Comparison of ENCODE assay signal across 8 mouse cellular contexts in genomic region chr2:164404082-164404990, GRCm38 (mm10). TPM values are rescaled to one million over a fixed set of nuclear protein-coding genes. Genes with fewer than 3 reads are reported as not detected.
A peak's percentile ranks its signal among the peaks of the same experiment; 100 is the strongest.
DNase-seq lines count a peak whose midpoint lies in the region; ATAC-seq and TF ChIP-seq lines count a peak whose summit lies in the region.

No protein-coding gene starts in this region.

- H3K27ac ChIP-seq in heart, embryonic 11.5 days (ENCODE audit: low read depth, low read length): no peak overlapping the region
- peak overlapping the region; percentile 55 for H3K27ac ChIP-seq in lung, embryonic 14.5 days (ENCODE audit: low read depth)
- H3K27ac ChIP-seq in stomach, embryonic 16.5 days (ENCODE audit: low read length): no peak overlapping the region

- H3K9me3 ChIP-seq in heart, embryonic 11.5 days (replicated peaks; ENCODE audit: control insufficient read depth, low read length): no peaks in the 10 kb centered on the region
- no peaks in the 10 kb centered on the region for H3K9me3 ChIP-seq in lung, embryonic 14.5 days (ENCODE audit: low read depth, low read length)
- no peaks in the 10 kb centered on the region for H3K9me3 ChIP-seq in stomach, embryonic 16.5 days (replicated peaks; ENCODE audit: control insufficient read depth, low read length)

- no peak for ATAC-seq in heart, embryonic 11.5 days (replicated peaks; ENCODE audit: insufficient number of reproducible peaks, low FRiP score, low TSS enrichment)
- peak; percentile 65 for ATAC-seq in lung, embryonic 14.5 days (ENCODE audit: insufficient read depth)
- no peak for ATAC-seq in stomach, embryonic 16.5 days (ENCODE audit: insufficient read depth, low FRiP score)
- ATAC-seq in cerebellum, adult (ENCODE audit: insufficient number of reproducible peaks, low FRiP score, low TSS enrichment): no peak

- peak; percentile 52 for DNase-seq in gastrocnemius, adult 18-20 months (ENCODE audit: low spot score)
- no peak for DNase-seq in gastrocnemius, adult 8-10 months (ENCODE audit: low spot score in 2 of 2)
- DNase-seq in kidney, adult 9 months: peak; percentile 45
- peak; percentile 84 for DNase-seq in lung, embryonic 14.5 days
- DNase-seq in T-cell, adult 2 months (ENCODE audit: low spot score): no peak

- H3K27me3 ChIP-seq in heart, embryonic 11.5 days (ENCODE audit: control insufficient read depth, insufficient read depth, low read length): peaks cover 99% of the 10 kb centered on the region
- peaks cover 82% of the 10 kb centered on the region for H3K27me3 ChIP-seq in lung, embryonic 14.5 days (ENCODE audit: insufficient read depth, low read length)
- H3K27me3 ChIP-seq in stomach, embryonic 16.5 days (ENCODE audit: control insufficient read depth, insufficient read depth, low read length): peaks cover 72% of the 10 kb centered on the region

- peak overlapping the region; percentile 69 for H3K4me2 ChIP-seq in heart, embryonic 11.5 days
- peak overlapping the region; percentile 78 for H3K4me2 ChIP-seq in lung, embryonic 14.5 days
- H3K4me2 ChIP-seq in stomach, embryonic 16.5 days (ENCODE audit: low read depth, low read length): peak overlapping the region; percentile 73

- no peak overlapping the region; the same call in 1 of the 2 replicates for H3K9ac ChIP-seq in heart, embryonic 11.5 days (ENCODE audit: low read depth, low read length)
- peak overlapping the region; percentile 47 for H3K9ac ChIP-seq in lung, embryonic 14.5 days
- H3K9ac ChIP-seq in stomach, embryonic 16.5 days (ENCODE audit: low read length): peak overlapping the region; percentile 49

- 1% methylated on average over 49 of the region's 49 CpGs for WGBS in heart, embryonic 11.5 days (ENCODE audit: insufficient replicate concordance)
- WGBS in lung, embryonic 14.5 days: under 1% methylated on average over 49 of the region's 49 CpGs
- 2% methylated on average over 48 of the region's 49 CpGs for WGBS in stomach, embryonic 16.5 days

- no peaks in the 10 kb centered on the region for H3K36me3 ChIP-seq in heart, embryonic 11.5 days (ENCODE audit: control insufficient read depth, insufficient read depth, low read length)
- H3K36me3 ChIP-seq in lung, embryonic 14.5 days (ENCODE audit: insufficient read depth): 0 out of 2 replicates have a peak, but pooled peaks cover 3% of the 10 kb centered on the region
- no peaks in the 10 kb centered on the region for H3K36me3 ChIP-seq in stomach, embryonic 16.5 days (ENCODE audit: control insufficient read depth, insufficient read depth, low read length)

- peak overlapping the region; percentile 34 for H3K4me3 ChIP-seq in heart, embryonic 11.5 days (ENCODE audit: low read depth, low read length)
- peak overlapping the region; percentile 44 for H3K4me3 ChIP-seq in lung, embryonic 14.5 days (ENCODE audit: low read depth, low read length)
- peak overlapping the region; percentile 43 for H3K4me3 ChIP-seq in stomach, embryonic 16.5 days (replicated peaks; ENCODE audit: low read length)

- H3K4me1 ChIP-seq in heart, embryonic 11.5 days (ENCODE audit: control insufficient read depth, insufficient read depth, low read length): peaks cover 15% of the 10 kb centered on the region
- 0 out of 2 replicates have a peak, but pooled peaks cover 12% of the 10 kb centered on the region for H3K4me1 ChIP-seq in lung, embryonic 14.5 days (ENCODE audit: insufficient read depth)
- H3K4me1 ChIP-seq in stomach, embryonic 16.5 days (ENCODE audit: control insufficient read depth, insufficient read depth, low read length): peaks cover 9% of the 10 kb centered on the region; the same call in 1 of the 2 replicates

- no peak for TF ChIP-seq CTCF in lung, embryonic 14.5 days (IDR thresholded peaks at IDR 0.05; ENCODE audit: low read depth)

RNA-seq across cellular contexts. Expression of gene Matn4, which starts 0.6 kb away (rescaled TPM):
- under 1 TPM; 0.59 to 0.78 TPM for total RNA-seq in gastrocnemius, adult 18-20 months (2021)
- under 1 TPM; 0.27 to 0.99 (median 0.44) TPM for total RNA-seq in gastrocnemius, adult 8-10 months (2022)
- 0.34 and 0.77 TPM in 2 replicates for polyA plus RNA-seq in heart, embryonic 11.5 days (2014; fragmentation: Nextera tagmentation; extraction: Ambion mirVana)
- 5.5 and 6.7 TPM in 2 replicates for polyA plus RNA-seq in lung, embryonic 14.5 days (2014; fragmentation: Nextera tagmentation; extraction: Ambion mirVana)
- polyA plus RNA-seq in stomach, embryonic 16.5 days (2015; fragmentation: Nextera tagmentation; extraction: Ambion mirVana): 6.4 and 8.9 TPM in 2 replicates

RNA-seq across cellular contexts. Expression of gene Rbpjl, which starts 1.4 kb away (rescaled TPM):
- total RNA-seq in gastrocnemius, adult 18-20 months (2021): not detected
- not detected for total RNA-seq in gastrocnemius, adult 8-10 months (2022)
- polyA plus RNA-seq in heart, embryonic 11.5 days (2014; fragmentation: Nextera tagmentation; extraction: Ambion mirVana): 0.06 and 0.19 TPM in 2 replicates
- polyA plus RNA-seq in lung, embryonic 14.5 days (2014; fragmentation: Nextera tagmentation; extraction: Ambion mirVana): 4.9 and 5.1 TPM in 2 replicates
- polyA plus RNA-seq in stomach, embryonic 16.5 days (2015; fragmentation: Nextera tagmentation; extraction: Ambion mirVana): 41.3 and 45.2 TPM in 2 replicates

RNA-seq across cellular contexts. Expression of gene Slpi, which starts 15.4 kb away (rescaled TPM):
- under 1 TPM in 1 of 2 experiments, not detected in 1; 0.73 TPM for total RNA-seq in gastrocnemius, adult 18-20 months (2021)
- under 1 TPM in 1 of 4 experiments, not detected in 3; 0.67 TPM for total RNA-seq in gastrocnemius, adult 8-10 months (2022)
- 0.39 and 0.97 TPM in 2 replicates for polyA plus RNA-seq in heart, embryonic 11.5 days (2014; fragmentation: Nextera tagmentation; extraction: Ambion mirVana)
- 0.73 and 0.86 TPM in 2 replicates for polyA plus RNA-seq in lung, embryonic 14.5 days (2014; fragmentation: Nextera tagmentation; extraction: Ambion mirVana)
- 35.5 and 46.1 TPM in 2 replicates for polyA plus RNA-seq in stomach, embryonic 16.5 days (2015; fragmentation: Nextera tagmentation; extraction: Ambion mirVana)

RNA-seq across cellular contexts. Expression of gene Sdc4, which starts 39.4 kb away (rescaled TPM):
- 10 to 100 TPM; 62.6 to 77.3 TPM for total RNA-seq in gastrocnemius, adult 18-20 months (2021)
- total RNA-seq in gastrocnemius, adult 8-10 months (2022): 10 to 100 TPM; 23.9 to 58.8 (median 34.1) TPM
- 33.9 and 34.6 TPM in 2 replicates for polyA plus RNA-seq in heart, embryonic 11.5 days (2014; fragmentation: Nextera tagmentation; extraction: Ambion mirVana)
- polyA plus RNA-seq in lung, embryonic 14.5 days (2014; fragmentation: Nextera tagmentation; extraction: Ambion mirVana): 101 and 103 TPM in 2 replicates
- 150 and 173 TPM in 2 replicates for polyA plus RNA-seq in stomach, embryonic 16.5 days (2015; fragmentation: Nextera tagmentation; extraction: Ambion mirVana)

RNA-seq across cellular contexts. Expression of gene Sys1, which starts 52.4 kb away (rescaled TPM):
- total RNA-seq in gastrocnemius, adult 18-20 months (2021): 10 to 100 TPM; 26.0 to 26.2 TPM
- total RNA-seq in gastrocnemius, adult 8-10 months (2022): 10 to 100 TPM; 25.3 to 27.8 (median 26.6) TPM
- 37.0 and 42.3 TPM in 2 replicates for polyA plus RNA-seq in heart, embryonic 11.5 days (2014; fragmentation: Nextera tagmentation; extraction: Ambion mirVana)
- 65.6 and 68.7 TPM in 2 replicates for polyA plus RNA-seq in lung, embryonic 14.5 days (2014; fragmentation: Nextera tagmentation; extraction: Ambion mirVana)
- polyA plus RNA-seq in stomach, embryonic 16.5 days (2015; fragmentation: Nextera tagmentation; extraction: Ambion mirVana): 48.1 and 49.4 TPM in 2 replicates

Comparison
In these comparisons a context has a peak if more than half of its experiments do, and no peak if none do; other contexts are left out.
1. DNase-seq: peak in gastrocnemius, adult 18-20 months (single experiment), kidney, adult 9 months (single experiment) and lung, embryonic 14.5 days (single experiment); none in gastrocnemius, adult 8-10 months (0 of 2) and T-cell, adult 2 months (single experiment).
2. RNA of gene Slpi, which starts 15.4 kb away (polyA plus RNA-seq): 35.5 to 46.1 TPM in stomach, embryonic 16.5 days; 0.39 to 0.97 TPM in heart, embryonic 11.5 days and 0.73 to 0.86 TPM in lung, embryonic 14.5 days; every median in the first group is over 10 times any median in the second.
3. Peak in every context shown above with its lines, with median percentiles within 50 percentile points of each other: H3K4me2 ChIP-seq and H3K4me3 ChIP-seq.